Mouse (Mus musculus) adrenal gland, adult 18-20 months (tissue): Measurements from ENCODE around the gene Zfp759. TPM values are rescaled to one million over a fixed set of nuclear protein-coding genes. Genes with fewer than 3 reads are reported as not detected.

Experiments
- total RNA-seq, 2 experiments: library from RNA; stranded (reverse); gene quantifications; 1 replicate in 1 of 2; 2 replicates in 1 of 2; pipeline ENCODE4 v1.2.3; 2021

The Zfp759 gene
- total RNA-seq, 2 experiments from 2014 or later = 3.4 to 3.5 TPM

Other genes with a start within 250 kb of the Zfp759 start
- gene Gm10767, start 216.7 kb upstream of the Zfp759 start, total RNA-seq = 1 to 10 TPM; 1.6 to 1.7 TPM
- gene Zfp712, start 60.5 kb upstream of the Zfp759 start, total RNA-seq = 1 to 10 TPM; 1.5 to 1.8 TPM
- under 1 TPM in 1 of 2 experiments, not detected in 1; 0.90 TPM for gene Zfp708, start 23.7 kb upstream of the Zfp759 start, total RNA-seq
- gene Gm28557, start 13.1 kb upstream of the Zfp759 start, total RNA-seq = 1 to 10 TPM; 5.5 to 6.5 TPM
- 1 to 10 TPM; 1.1 to 1.2 TPM for gene Rslcan18, start 5.4 kb upstream of the Zfp759 start, total RNA-seq
- 1 to 10 TPM; 7.9 TPM for gene Rsl1, start 51.5 kb downstream of the Zfp759 start, total RNA-seq
- gene Zfp455, start 72.8 kb downstream of the Zfp759 start, total RNA-seq = 1 to 10 TPM; 1.6 to 1.8 TPM
- gene Zfp458, start 156.8 kb downstream of the Zfp759 start, total RNA-seq = 1 to 10 TPM; 2.2 to 3.3 TPM
- gene Zfp457, start 184.8 kb downstream of the Zfp759 start, total RNA-seq = 1 to 10 TPM; 1.7 to 2.5 TPM
- 1 to 10 TPM; 4.8 to 4.9 TPM for gene Zfp595, start 210.9 kb downstream of the Zfp759 start, total RNA-seq
- 1 to 10 TPM; 1.8 to 1.9 TPM for gene Gm28044, start 238.9 kb downstream of the Zfp759 start, total RNA-seq
- 1 to 10 TPM; 1.7 to 2.6 TPM for gene Zfp953, start 238.9 kb downstream of the Zfp759 start, total RNA-seq